Mouse (Mus musculus) lung, adult 2 months (tissue): ENCODE data around the gene Nr3c2.

ENCODE experiments used
- CTCF ChIP-seq: fragments of 200-500 bp; IDR thresholded peaks from 2 replicates; pipeline ENCODE4 v1.5.1; 2011; ENCODE audit warnings: mild to moderate bottlenecking, low read length, control low read depth; ENCODE audit not compliant: insufficient read depth
- POLR2A ChIP-seq: fragments of 200-500 bp; IDR thresholded peaks from 2 replicates; pipeline ENCODE4 v1.6.1; 2011; ENCODE audit warnings: low read depth, mild to moderate bottlenecking, control low read depth, low read length, borderline replicate concordance; ENCODE audit errors: extremely low read depth

DNA sequence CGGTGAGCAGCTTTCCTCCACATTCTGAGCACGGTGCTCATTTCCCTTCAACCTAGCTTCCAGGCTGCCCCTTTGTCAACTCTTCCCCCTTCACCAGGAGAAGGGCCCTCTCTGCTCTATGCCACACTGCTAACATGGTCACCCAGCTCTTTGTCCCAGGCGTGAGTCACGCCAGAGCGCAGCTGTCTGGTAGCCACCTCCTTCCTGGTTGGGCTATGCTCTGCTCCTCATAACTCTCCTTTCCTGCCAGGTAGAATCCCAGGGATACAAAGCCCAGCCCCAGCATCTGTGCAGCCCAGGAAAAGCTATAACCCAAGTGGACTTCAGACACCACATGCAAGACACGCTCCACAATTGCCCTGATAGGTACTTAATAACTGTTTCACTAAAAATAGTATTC, 362.0 kb downstream of the Nr3c2 start:
- TF ChIP-seq CTCF (no peak), POLR2A (no peak)
